In the genomic region with DNA sequence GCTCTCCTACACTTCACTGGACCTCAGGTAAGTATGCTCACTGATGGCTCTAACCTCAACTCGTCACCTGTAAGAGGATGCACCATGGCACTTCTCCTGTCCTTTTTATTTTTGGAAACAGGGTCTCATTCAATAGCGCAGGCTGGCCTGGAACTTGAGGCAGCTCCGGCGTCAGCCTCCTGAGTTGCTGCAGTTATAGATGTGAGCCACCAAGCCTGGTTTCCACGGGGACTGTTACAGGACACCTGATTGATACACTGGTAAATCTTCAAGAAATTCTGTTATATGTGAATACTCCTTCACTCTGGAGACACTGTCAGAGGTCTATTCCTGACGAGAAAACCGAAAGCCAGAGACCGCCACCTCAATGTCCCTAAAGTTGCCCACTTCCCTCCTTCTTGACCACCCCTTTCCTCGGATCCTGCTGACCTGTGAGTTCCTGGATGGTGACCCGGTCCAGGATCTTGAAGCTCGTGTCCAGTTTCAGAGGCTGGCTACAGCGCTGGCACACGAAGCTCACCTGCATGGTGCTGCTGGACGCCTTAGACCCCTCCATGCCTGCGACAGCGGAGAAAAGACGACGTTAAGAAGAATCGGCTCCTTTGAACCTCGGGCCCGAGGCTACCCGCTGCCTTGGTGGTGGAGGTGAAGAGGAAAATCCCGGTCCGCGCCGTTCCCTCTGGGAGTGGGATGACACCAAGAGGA, we compare ENCODE assay signal across 8 mouse cellular contexts. TPM values are rescaled to one million over a fixed set of nuclear protein-coding genes. Genes with fewer than 3 reads are reported as not detected.
A peak's percentile ranks its signal among the peaks of the same experiment; 100 is the strongest.
DNase-seq lines count a peak whose midpoint lies in the region; ATAC-seq and TF ChIP-seq lines count a peak whose summit lies in the region.

No protein-coding gene starts in this region.

- H3K4me1 ChIP-seq in heart, embryonic 13.5 days, result peaks cover 15% of the 10 kb centered on the region
- peaks cover 28% of the 10 kb centered on the region for H3K4me1 ChIP-seq in G1E (ENCODE audit: insufficient read depth, low read depth, low read length)
- H3K4me1 ChIP-seq in hindbrain, embryonic 11.5 days (replicated peaks; ENCODE audit: control insufficient read depth, insufficient read depth, low read length), result peaks cover 8% of the 10 kb centered on the region
- peaks cover 13% of the 10 kb centered on the region for H3K4me1 ChIP-seq in midbrain, embryonic 11.5 days (ENCODE audit: control insufficient read depth, insufficient read depth, low read length)

- peak overlapping the region; percentile 96 for H3K9ac ChIP-seq in heart, embryonic 13.5 days
- H3K9ac ChIP-seq in hindbrain, embryonic 11.5 days (ENCODE audit: low read depth, low read length), result peak overlapping the region; percentile 88
- peak overlapping the region; percentile 82 for H3K9ac ChIP-seq in midbrain, embryonic 11.5 days (ENCODE audit: low read length)

- H3K4me3 ChIP-seq in heart, embryonic 13.5 days, result peak overlapping the region; percentile 98
- peak overlapping the region; percentile 83 for H3K4me3 ChIP-seq in G1E (ENCODE audit: low read depth, low read length)
- H3K4me3 ChIP-seq in hindbrain, embryonic 11.5 days (ENCODE audit: low read depth, low read length), result peak overlapping the region; percentile 92
- H3K4me3 ChIP-seq in midbrain, embryonic 11.5 days (ENCODE audit: low read depth, low read length), result peak overlapping the region; percentile 74

- no peaks in the 10 kb centered on the region for H3K27me3 ChIP-seq in heart, embryonic 13.5 days (replicated peaks)
- no peaks in the 10 kb centered on the region for H3K27me3 ChIP-seq in G1E (ENCODE audit: insufficient read depth, low read length)
- no peaks in the 10 kb centered on the region for H3K27me3 ChIP-seq in hindbrain, embryonic 11.5 days (ENCODE audit: control insufficient read depth, insufficient read depth, low read length)
- H3K27me3 ChIP-seq in midbrain, embryonic 11.5 days (ENCODE audit: control insufficient read depth, insufficient read depth, low read length), result no peaks in the 10 kb centered on the region

- peak overlapping the region; percentile 100 for H3K4me2 ChIP-seq in heart, embryonic 13.5 days
- H3K4me2 ChIP-seq in hindbrain, embryonic 11.5 days (replicated peaks; ENCODE audit: low read depth, low read length), result peak overlapping the region; percentile 94
- peak overlapping the region; percentile 98 for H3K4me2 ChIP-seq in midbrain, embryonic 11.5 days

- no peaks in the 10 kb centered on the region for H3K9me3 ChIP-seq in heart, embryonic 13.5 days
- no peaks in the 10 kb centered on the region for H3K9me3 ChIP-seq in G1E (replicated peaks)
- H3K9me3 ChIP-seq in hindbrain, embryonic 11.5 days (ENCODE audit: control insufficient read depth, low read length), result no peaks in the 10 kb centered on the region
- no peaks in the 10 kb centered on the region for H3K9me3 ChIP-seq in midbrain, embryonic 11.5 days (ENCODE audit: control insufficient read depth, low read length)

- peak; percentile 37; the same call in 1 of the 2 replicates for ATAC-seq in heart, embryonic 13.5 days (ENCODE audit: extremely low read depth, insufficient number of reproducible peaks, low FRiP score, low TSS enrichment)
- no peak for ATAC-seq in G1E (ENCODE audit: extremely low read depth, insufficient number of reproducible peaks, low FRiP score, poor library complexity, severe bottlenecking)
- peak; percentile 35 for ATAC-seq in hindbrain, embryonic 11.5 days (ENCODE audit: low FRiP score)
- no peak; the same call in none of the 2 replicates for ATAC-seq in midbrain, embryonic 11.5 days (ENCODE audit: low FRiP score)

- intact Hi-C loops in heart, postnatal 25 days (cut with DNase I), result loop anchor here (1.0 to 2.0 kb wide), 2 partner anchors 49 to 89 kb away; a partner anchor contains a TSS

- WGBS in heart, embryonic 13.5 days, result 8% methylated on average over 26 of the region's 26 CpGs
- 16% methylated on average over 26 of the region's 26 CpGs for WGBS in hindbrain, embryonic 11.5 days
- 14% methylated on average over 26 of the region's 26 CpGs for WGBS in midbrain, embryonic 11.5 days

- DNase-seq in heart, postnatal 25 days (ENCODE audit: low spot score), result no peak
- DNase-seq in G1E (ENCODE audit: low spot score), result no peak
- DNase-seq in hindbrain, embryonic 11.5 days (ENCODE audit: low spot score), result no peak
- DNase-seq in midbrain, embryonic 11.5 days (ENCODE audit: low spot score, missing footprints), result no peak
- DNase-seq in frontal cortex, postnatal 14 days (ENCODE audit: low spot score in 2 of 2), result no peak
- DNase-seq in thymus, postnatal 10 days (ENCODE audit: low spot score in 2 of 2), result no peak
- DNase-seq in embryo, embryonic 10.5 days (ENCODE audit: low spot score), result no peak

- H3K27ac ChIP-seq in heart, embryonic 13.5 days (replicated peaks), result peak overlapping the region; percentile 42
- 0 out of 2 replicates have a peak overlapping the region, but pooled peaks have one; percentile 58 for H3K27ac ChIP-seq in hindbrain, embryonic 11.5 days (ENCODE audit: low read depth, low read length)
- no peak overlapping the region for H3K27ac ChIP-seq in midbrain, embryonic 11.5 days (ENCODE audit: low read depth, low read length)

- TF ChIP-seq CTCF in G1E (IDR thresholded peaks at IDR 0.05; ENCODE audit: low read depth, low read length), result no peak

- H3K36me3 ChIP-seq in heart, embryonic 13.5 days, result peaks cover 36% of the 10 kb centered on the region
- peaks cover 47% of the 10 kb centered on the region for H3K36me3 ChIP-seq in G1E (replicated peaks)
- H3K36me3 ChIP-seq in hindbrain, embryonic 11.5 days (ENCODE audit: control insufficient read depth, insufficient read depth, low read length), result no peaks in the 10 kb centered on the region
- peaks cover 6% of the 10 kb centered on the region; the same call in 1 of the 2 replicates for H3K36me3 ChIP-seq in midbrain, embryonic 11.5 days (ENCODE audit: control insufficient read depth, insufficient read depth, low read length)

RNA-seq across cellular contexts. Expression of a gene that starts 0.6 kb away (rescaled TPM):
- 128 and 130 TPM in 2 replicates for polyA plus RNA-seq in heart, embryonic 13.5 days (2015; fragmentation: Nextera tagmentation; extraction: Ambion mirVana)
- total RNA-seq in heart, postnatal 25 days (2021), result 100 to 1,000 TPM in 1 of 2 experiments, 10 to 100 TPM in 1; 92.8 to 102 TPM
- total RNA-seq in G1E (2014; fragmentation: Nextera tagmentation), result 42.5 and 46.3 TPM in 2 replicates
- 142 and 148 TPM in 2 replicates for total RNA-seq in G1E (2017)
- 97.7 and 109 TPM in 2 replicates for polyA plus RNA-seq in G1E (2012)
- 166 and 178 TPM in 2 replicates for polyA plus RNA-seq in hindbrain, embryonic 11.5 days (2014; fragmentation: Nextera tagmentation; extraction: Ambion mirVana)
- polyA plus RNA-seq in midbrain, embryonic 11.5 days (2014; fragmentation: Nextera tagmentation; extraction: Ambion mirVana), result 163 and 179 TPM in 2 replicates

RNA-seq across cellular contexts. Expression of a gene that starts 14.6 kb away (rescaled TPM):
- 99.0 and 105 TPM in 2 replicates for polyA plus RNA-seq in heart, embryonic 13.5 days (2015; fragmentation: Nextera tagmentation; extraction: Ambion mirVana)
- 10 to 100 TPM; 80.6 to 88.8 TPM for total RNA-seq in heart, postnatal 25 days (2021)
- total RNA-seq in G1E (2014; fragmentation: Nextera tagmentation), result 300 and 317 TPM in 2 replicates
- 98.7 and 113 TPM in 2 replicates for total RNA-seq in G1E (2017)
- 68.6 and 68.8 TPM in 2 replicates for polyA plus RNA-seq in G1E (2012)
- 138 and 143 TPM in 2 replicates for polyA plus RNA-seq in hindbrain, embryonic 11.5 days (2014; fragmentation: Nextera tagmentation; extraction: Ambion mirVana)
- 146 and 154 TPM in 2 replicates for polyA plus RNA-seq in midbrain, embryonic 11.5 days (2014; fragmentation: Nextera tagmentation; extraction: Ambion mirVana)

RNA-seq across cellular contexts. Expression of a gene that starts 22.5 kb away (rescaled TPM):
- polyA plus RNA-seq in heart, embryonic 13.5 days (2015; fragmentation: Nextera tagmentation; extraction: Ambion mirVana), result 165 and 171 TPM in 2 replicates
- total RNA-seq in heart, postnatal 25 days (2021), result 10 to 100 TPM; 89.0 to 96.9 TPM
- 52.6 and 54.1 TPM in 2 replicates for total RNA-seq in G1E (2014; fragmentation: Nextera tagmentation)
- total RNA-seq in G1E (2017), result 58.1 and 65.9 TPM in 2 replicates
- polyA plus RNA-seq in G1E (2012), result 16.8 and 39.8 TPM in 2 replicates
- 213 and 217 TPM in 2 replicates for polyA plus RNA-seq in hindbrain, embryonic 11.5 days (2014; fragmentation: Nextera tagmentation; extraction: Ambion mirVana)
- 213 and 220 TPM in 2 replicates for polyA plus RNA-seq in midbrain, embryonic 11.5 days (2014; fragmentation: Nextera tagmentation; extraction: Ambion mirVana)

RNA-seq across cellular contexts. Expression of a gene that starts 22.6 kb away (rescaled TPM):
- 0.48 and 0.65 TPM in 2 replicates for polyA plus RNA-seq in heart, embryonic 13.5 days (2015; fragmentation: Nextera tagmentation; extraction: Ambion mirVana)
- under 1 TPM; 0.10 to 0.28 TPM for total RNA-seq in heart, postnatal 25 days (2021)
- total RNA-seq in G1E (2014; fragmentation: Nextera tagmentation), result 1.5 TPM in 1 of 2 replicates, not detected in the other
- 0.81 and 1.1 TPM in 2 replicates for total RNA-seq in G1E (2017)
- polyA plus RNA-seq in G1E (2012), result 0.02 TPM in 1 of 2 replicates, not detected in the other
- polyA plus RNA-seq in hindbrain, embryonic 11.5 days (2014; fragmentation: Nextera tagmentation; extraction: Ambion mirVana), result 1.3 and 1.7 TPM in 2 replicates
- polyA plus RNA-seq in midbrain, embryonic 11.5 days (2014; fragmentation: Nextera tagmentation; extraction: Ambion mirVana), result 1.4 and 1.7 TPM in 2 replicates

RNA-seq across cellular contexts. Expression of a gene that starts 23.4 kb away (rescaled TPM):
- 0.70 and 0.75 TPM in 2 replicates for polyA plus RNA-seq in heart, embryonic 13.5 days (2015; fragmentation: Nextera tagmentation; extraction: Ambion mirVana)
- total RNA-seq in heart, postnatal 25 days (2021), result 1 to 10 TPM; 1.8 to 2.2 TPM
- total RNA-seq in G1E (2014; fragmentation: Nextera tagmentation) (18.1 and 19.5 TPM in 2 replicates), G1E (2017) (4.5 and 4.6 TPM in 2 replicates)
- 10.0 and 10.1 TPM in 2 replicates for polyA plus RNA-seq in G1E (2012)
- 1.4 and 1.8 TPM in 2 replicates for polyA plus RNA-seq in hindbrain, embryonic 11.5 days (2014; fragmentation: Nextera tagmentation; extraction: Ambion mirVana)
- 1.3 and 1.4 TPM in 2 replicates for polyA plus RNA-seq in midbrain, embryonic 11.5 days (2014; fragmentation: Nextera tagmentation; extraction: Ambion mirVana)

Comparison
In these comparisons a context has a peak if more than half of its experiments do, and no peak if none do; other contexts are left out.
1. ATAC-seq: peak in heart, embryonic 13.5 days (single experiment) and hindbrain, embryonic 11.5 days (single experiment); none in G1E (single experiment) and midbrain, embryonic 11.5 days (single experiment).
2. Peak in every context shown above with its lines, with median percentiles within 50 percentile points of each other: H3K4me2 ChIP-seq, H3K4me3 ChIP-seq and H3K9ac ChIP-seq.